Mouse (Mus musculus): Measurements from ENCODE around the gene 2210011C24Rik. TPM values are rescaled to one million over a fixed set of nuclear protein-coding genes. Genes with fewer than 3 reads are reported as not detected.
"Not testable (repeated sequence)": the region's sequence is repeated elsewhere in the genome, so short reads cannot be mapped to it uniquely, and the experiment has no call there.

Gene 2210011C24Rik
- polyA plus RNA-seq, 1 experiment from 2014 or later = 0.16 TPM

DNA sequence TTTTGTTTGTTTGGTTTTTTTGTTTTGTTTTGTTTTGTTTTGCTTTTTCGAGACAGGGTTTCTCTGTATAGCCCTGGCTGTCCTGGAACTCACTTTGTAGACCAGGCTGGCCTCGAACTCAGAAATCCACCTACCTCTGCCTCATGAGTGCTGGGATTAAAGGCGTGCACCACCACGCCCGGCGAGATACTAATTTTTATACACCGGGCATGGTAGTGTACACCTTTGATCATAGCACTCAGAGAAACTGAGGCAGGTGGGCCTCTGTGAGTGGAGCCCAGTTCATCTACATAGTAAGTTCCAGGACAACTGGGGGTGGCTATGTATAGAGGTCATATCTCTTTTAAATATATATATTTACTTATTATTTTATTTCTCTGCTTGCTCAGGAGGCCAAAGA is 6.5 kb downstream of the 2210011C24Rik start:
- peaks cover 19% of the 10 kb centered on the region for H3K36me3 ChIP-seq (ENCODE audit: control insufficient read depth, insufficient read depth, low read length)
- H3K4me2 ChIP-seq (ENCODE audit: low read length); H3K9ac ChIP-seq (ENCODE audit: low read length); H3K4me3 ChIP-seq (ENCODE audit: control insufficient read depth in 1 of 2, insufficient read depth in 1 of 2, low read depth in 1 of 2, low read length in 2 of 2); H3K9me3 ChIP-seq (ENCODE audit: control insufficient read depth, low read length); H3K27me3 ChIP-seq (ENCODE audit: control insufficient read depth, insufficient read depth, low read length); ATAC-seq (ENCODE audit: insufficient number of reproducible peaks, insufficient read depth, low FRiP score, low read depth): not testable (repeated sequence)
- peak overlapping the region in 1 of 2 experiments; percentile 61; a peak in 1 of 4 replicates for H3K27ac ChIP-seq (replicated peaks in 1 of 2; ENCODE audit: control insufficient read depth in 1 of 2, insufficient read depth in 1 of 2, low read depth in 2 of 2, low read length in 2 of 2)
- WGBS = 94% methylated on average over 7 of the region's 7 CpGs
- peaks cover 7 to 14% of the 10 kb centered on the region in 2 experiments for H3K4me1 ChIP-seq (ENCODE audit: control insufficient read depth in 2 of 2, insufficient read depth in 2 of 2, low read length in 2 of 2)

DNA sequence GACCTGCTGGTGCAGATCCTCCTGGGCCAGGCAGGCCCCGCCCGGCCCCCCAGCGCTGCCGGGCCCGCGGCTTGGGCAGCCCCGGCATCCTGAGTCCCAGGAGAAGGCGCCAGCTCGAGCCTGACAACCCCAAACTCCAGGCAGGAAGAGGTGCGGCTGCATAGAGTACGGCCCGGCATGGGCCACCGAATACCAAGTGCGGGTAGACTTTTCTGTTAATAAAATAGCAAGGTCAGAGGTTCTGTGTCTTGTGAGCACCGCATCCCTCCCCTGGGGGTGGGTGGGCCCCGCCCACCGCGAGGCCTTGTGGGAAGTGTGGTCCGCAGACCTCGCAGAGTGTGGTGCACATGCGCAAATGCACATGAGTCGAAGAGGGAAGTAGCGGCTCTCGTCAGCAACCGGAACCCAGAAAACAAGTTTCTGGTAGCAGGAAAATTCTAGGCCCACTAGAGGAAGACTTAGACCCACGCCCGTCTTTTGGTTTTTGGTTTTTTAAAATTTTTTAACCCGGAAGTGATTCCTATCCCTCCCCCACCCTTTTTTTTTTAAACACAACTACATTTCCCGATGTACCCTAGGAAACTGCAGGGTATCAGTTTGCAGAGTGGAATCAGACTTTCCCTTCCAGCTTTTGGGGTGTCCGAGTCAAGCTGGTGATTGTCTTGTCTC is 7.3 kb downstream of the 2210011C24Rik start:
- ATAC-seq (ENCODE audit: insufficient number of reproducible peaks, insufficient read depth, low FRiP score, low read depth) = peak; percentile 68
- Histone ChIP-seq H3K36me3 (ENCODE audit: control insufficient read depth, insufficient read depth, low read length) (peaks cover 28% of the 10 kb centered on the region), H3K9ac (ENCODE audit: low read length) (peak overlapping the region; percentile 80), H3K4me3 (ENCODE audit: control insufficient read depth in 1 of 2, insufficient read depth in 1 of 2, low read depth in 1 of 2, low read length in 2 of 2) (peak overlapping the region; percentile 65 to 79), H3K4me2 (ENCODE audit: low read length) (peak overlapping the region; percentile 88), H3K27ac (replicated peaks in 1 of 2; ENCODE audit: control insufficient read depth in 1 of 2, insufficient read depth in 1 of 2, low read depth in 2 of 2, low read length in 2 of 2) (peak overlapping the region; percentile 61 to 80), H3K4me1 (ENCODE audit: control insufficient read depth in 2 of 2, insufficient read depth in 2 of 2, low read length in 2 of 2) (peaks cover 7 to 13% of the 10 kb centered on the region in 2 experiments), H3K9me3 (ENCODE audit: control insufficient read depth, low read length) (no peaks in the 10 kb centered on the region), H3K27me3 (ENCODE audit: control insufficient read depth, insufficient read depth, low read length) (no peaks in the 10 kb centered on the region)
- 1% methylated on average over 30 of the region's 30 CpGs for WGBS

DNA sequence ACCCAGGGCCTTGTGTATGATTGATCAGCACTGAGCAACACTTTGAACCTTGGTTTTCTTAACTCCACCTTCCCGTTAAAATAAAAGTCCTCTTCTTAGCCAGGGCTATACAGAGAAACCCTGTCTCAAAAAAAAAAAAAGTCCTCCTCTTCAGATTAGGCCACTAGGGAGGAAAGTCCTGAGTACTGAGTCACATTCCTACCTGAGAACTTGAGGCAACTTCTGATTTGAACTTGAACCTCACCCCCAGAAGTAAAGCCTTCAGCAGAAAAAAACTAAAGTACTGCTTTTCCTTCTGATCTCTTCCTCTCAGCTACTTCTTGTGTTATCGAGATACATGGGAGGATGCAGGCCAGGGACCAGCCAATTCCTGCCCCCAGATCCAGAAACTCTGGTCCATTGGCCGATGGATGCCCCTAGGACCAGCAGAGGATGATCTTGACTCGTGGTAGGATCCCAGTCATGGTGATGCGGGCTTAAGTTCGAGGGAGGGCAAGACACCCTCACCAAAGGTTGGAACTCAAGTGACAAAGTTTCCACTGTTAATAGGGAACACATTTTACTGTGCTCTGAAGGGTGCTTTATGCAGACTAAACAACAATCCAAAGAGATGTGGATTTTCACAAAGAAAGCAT is 8.2 kb downstream of the 2210011C24Rik start:
- peak overlapping the region; percentile 88 for H3K4me2 ChIP-seq (ENCODE audit: low read length)
- H3K27ac ChIP-seq (replicated peaks in 1 of 2; ENCODE audit: control insufficient read depth in 1 of 2, insufficient read depth in 1 of 2, low read depth in 2 of 2, low read length in 2 of 2) = no peak overlapping the region
- 76% methylated on average over 6 of the region's 6 CpGs for WGBS
- H3K36me3 ChIP-seq (ENCODE audit: control insufficient read depth, insufficient read depth, low read length) = peaks cover 35% of the 10 kb centered on the region
- peaks cover 13 to 22% of the 10 kb centered on the region in 2 experiments for H3K4me1 ChIP-seq (ENCODE audit: control insufficient read depth in 2 of 2, insufficient read depth in 2 of 2, low read length in 2 of 2)
- H3K27me3 ChIP-seq (ENCODE audit: control insufficient read depth, insufficient read depth, low read length) = no peaks in the 10 kb centered on the region
- H3K9me3 ChIP-seq (ENCODE audit: control insufficient read depth, low read length) = no peaks in the 10 kb centered on the region
- peak overlapping the region in 1 of 2 experiments; percentile 65; a peak in 2 of 4 replicates for H3K4me3 ChIP-seq (ENCODE audit: control insufficient read depth in 1 of 2, insufficient read depth in 1 of 2, low read depth in 1 of 2, low read length in 2 of 2)
- ATAC-seq (ENCODE audit: insufficient number of reproducible peaks, insufficient read depth, low FRiP score, low read depth) = no peak
- peak overlapping the region; percentile 80 for H3K9ac ChIP-seq (ENCODE audit: low read length)

DNA sequence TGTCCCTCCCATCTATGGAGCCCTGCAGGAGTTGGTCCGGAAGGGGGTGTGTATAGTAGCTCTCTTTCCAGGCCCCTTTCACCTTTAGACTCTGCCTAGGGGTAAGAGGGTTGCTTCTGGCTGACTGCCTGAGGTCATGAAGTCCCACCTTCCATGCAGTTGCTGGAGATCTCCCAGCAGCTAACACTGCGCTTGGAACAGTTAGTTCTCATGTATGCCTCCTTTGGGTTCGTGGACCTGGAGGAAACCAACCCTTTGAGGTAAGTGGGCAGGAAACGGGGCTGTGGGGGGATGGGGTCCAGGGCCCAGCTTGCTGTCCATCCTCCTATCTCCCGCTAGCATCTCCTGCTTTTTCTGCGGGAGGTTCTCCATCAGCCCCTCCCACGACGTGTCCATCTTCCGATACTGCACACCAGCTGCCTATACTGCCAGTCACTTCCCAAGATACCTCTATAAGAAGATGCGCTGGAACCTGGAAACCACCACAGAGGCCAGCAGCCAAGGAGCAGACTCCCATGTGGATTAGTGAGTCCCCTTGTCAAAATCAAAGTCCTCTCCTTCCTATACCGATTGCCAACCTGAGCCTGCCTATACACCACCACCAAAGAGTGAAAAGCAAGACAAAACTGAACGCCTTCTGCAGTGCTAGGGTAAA is 8.9 kb downstream of the 2210011C24Rik start:
- Histone ChIP-seq H3K4me2 (ENCODE audit: low read length) (no peak overlapping the region), H3K27ac (replicated peaks in 1 of 2; ENCODE audit: control insufficient read depth in 1 of 2, insufficient read depth in 1 of 2, low read depth in 2 of 2, low read length in 2 of 2) (no peak overlapping the region), H3K4me1 (ENCODE audit: control insufficient read depth in 2 of 2, insufficient read depth in 2 of 2, low read length in 2 of 2) (peaks cover 14 to 23% of the 10 kb centered on the region in 2 experiments), H3K9ac (ENCODE audit: low read length) (no peak overlapping the region), H3K36me3 (ENCODE audit: control insufficient read depth, insufficient read depth, low read length) (peaks cover 35% of the 10 kb centered on the region), H3K9me3 (ENCODE audit: control insufficient read depth, low read length) (no peaks in the 10 kb centered on the region), H3K4me3 (ENCODE audit: control insufficient read depth in 1 of 2, insufficient read depth in 1 of 2, low read depth in 1 of 2, low read length in 2 of 2) (no peak overlapping the region), H3K27me3 (ENCODE audit: control insufficient read depth, insufficient read depth, low read length) (no peaks in the 10 kb centered on the region)
- WGBS = 69% methylated on average over 12 of the region's 12 CpGs
- no peak for ATAC-seq (ENCODE audit: insufficient number of reproducible peaks, insufficient read depth, low FRiP score, low read depth)

DNA sequence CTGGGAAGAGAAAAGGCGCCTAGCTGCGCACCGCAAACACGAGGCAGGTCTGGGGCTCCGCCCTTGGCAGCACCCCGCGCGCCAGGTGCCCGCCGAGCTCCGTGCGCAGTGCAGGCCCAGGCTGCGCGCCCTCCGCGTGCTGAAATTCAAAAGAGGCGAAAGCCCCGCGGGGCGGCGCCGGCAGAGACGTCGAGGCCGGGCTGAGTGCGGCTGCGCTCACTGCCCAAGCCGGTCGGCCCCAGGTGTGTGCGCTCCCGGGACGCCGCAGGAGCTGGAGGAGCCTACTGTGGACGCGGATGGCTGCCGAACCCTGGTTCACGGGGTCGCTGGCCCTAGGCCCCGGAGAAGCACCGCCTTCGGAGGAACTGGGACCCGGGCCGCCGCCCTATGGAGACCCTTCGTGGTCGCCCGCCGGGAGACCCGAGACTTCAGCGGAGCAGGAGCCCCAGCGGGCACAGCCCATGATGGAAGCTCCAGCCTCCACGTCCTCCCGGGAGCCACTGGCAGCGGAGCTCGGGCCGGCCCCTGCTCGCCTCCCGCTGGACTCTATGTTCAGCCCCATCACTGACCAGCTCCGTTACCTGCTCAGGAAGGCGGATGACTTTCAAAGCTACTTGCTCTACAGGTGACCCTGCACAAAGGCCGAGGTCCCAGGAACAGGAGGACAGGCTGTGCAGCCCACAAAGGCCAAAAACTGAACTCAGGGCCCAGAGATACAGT is 10.5 kb downstream of the 2210011C24Rik start, which contains the start of gene 1700067K01Rik:
Gene 1700067K01Rik (plus strand): TSS at position 222 of the 720 bp plus-strand sequence.
- H3K36me3 ChIP-seq (ENCODE audit: control insufficient read depth, insufficient read depth, low read length) = peaks cover 35% of the 10 kb centered on the region
- H3K27me3 ChIP-seq (ENCODE audit: control insufficient read depth, insufficient read depth, low read length) = no peaks in the 10 kb centered on the region
- 44% methylated on average over 61 of the region's 61 CpGs for WGBS
- H3K4me3 ChIP-seq (ENCODE audit: control insufficient read depth in 1 of 2, insufficient read depth in 1 of 2, low read depth in 1 of 2, low read length in 2 of 2) = no peak within 1 kb of the TSS
- H3K9ac ChIP-seq (ENCODE audit: low read length) = peak within 1 kb of the TSS; percentile 32; the same call in 1 of the 2 replicates
- no peaks in the 10 kb centered on the region for H3K9me3 ChIP-seq (ENCODE audit: control insufficient read depth, low read length)
- H3K4me1 ChIP-seq (ENCODE audit: control insufficient read depth in 2 of 2, insufficient read depth in 2 of 2, low read length in 2 of 2) = peaks cover 15 to 24% of the 10 kb centered on the region in 2 experiments
- no peak within 1 kb of the TSS; the same call in 1 of the 2 replicates for H3K4me2 ChIP-seq (ENCODE audit: low read length)
- no peak for ATAC-seq (ENCODE audit: insufficient number of reproducible peaks, insufficient read depth, low FRiP score, low read depth)
- H3K27ac ChIP-seq (replicated peaks in 1 of 2; ENCODE audit: control insufficient read depth in 1 of 2, insufficient read depth in 1 of 2, low read depth in 2 of 2, low read length in 2 of 2) = no peak within 1 kb of the TSS

DNA sequence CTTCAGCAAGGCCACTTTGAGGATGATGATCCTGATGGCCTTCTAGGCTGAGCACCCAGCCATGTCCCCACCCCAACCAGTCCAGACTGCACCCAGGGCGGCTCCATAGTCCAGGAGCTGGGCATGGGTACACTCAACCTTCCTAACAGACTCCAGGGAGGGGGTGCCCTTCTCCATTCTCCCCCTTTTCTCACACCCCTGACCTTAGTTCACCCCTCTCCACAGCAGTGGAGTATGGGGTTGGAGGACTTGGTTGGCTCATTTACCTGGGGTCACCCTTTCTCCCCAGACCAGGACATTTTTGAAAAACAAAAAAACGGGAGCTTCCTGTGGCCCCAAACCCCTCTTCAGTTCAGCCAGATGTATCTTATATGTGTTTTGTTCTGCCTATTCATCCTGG is 12.1 kb downstream of the 2210011C24Rik start:
- WGBS = 100% methylated on average over 2 of the region's 2 CpGs
- H3K27ac ChIP-seq (replicated peaks in 1 of 2; ENCODE audit: control insufficient read depth in 1 of 2, insufficient read depth in 1 of 2, low read depth in 2 of 2, low read length in 2 of 2) = no peak overlapping the region
- H3K27me3 ChIP-seq (ENCODE audit: control insufficient read depth, insufficient read depth, low read length) = no peaks in the 10 kb centered on the region
- no peak for ATAC-seq (ENCODE audit: insufficient number of reproducible peaks, insufficient read depth, low FRiP score, low read depth)
- H3K4me2 ChIP-seq (ENCODE audit: low read length) = no peak overlapping the region; the same call in 1 of the 2 replicates
- H3K4me1 ChIP-seq (ENCODE audit: control insufficient read depth in 2 of 2, insufficient read depth in 2 of 2, low read length in 2 of 2) = peaks cover 18 to 27% of the 10 kb centered on the region in 2 experiments
- no peaks in the 10 kb centered on the region for H3K9me3 ChIP-seq (ENCODE audit: control insufficient read depth, low read length)
- H3K4me3 ChIP-seq (ENCODE audit: control insufficient read depth in 1 of 2, insufficient read depth in 1 of 2, low read depth in 1 of 2, low read length in 2 of 2) = no peak overlapping the region
- H3K9ac ChIP-seq (ENCODE audit: low read length) = no peak overlapping the region
- H3K36me3 ChIP-seq (ENCODE audit: control insufficient read depth, insufficient read depth, low read length) = peaks cover 44% of the 10 kb centered on the region

DNA sequence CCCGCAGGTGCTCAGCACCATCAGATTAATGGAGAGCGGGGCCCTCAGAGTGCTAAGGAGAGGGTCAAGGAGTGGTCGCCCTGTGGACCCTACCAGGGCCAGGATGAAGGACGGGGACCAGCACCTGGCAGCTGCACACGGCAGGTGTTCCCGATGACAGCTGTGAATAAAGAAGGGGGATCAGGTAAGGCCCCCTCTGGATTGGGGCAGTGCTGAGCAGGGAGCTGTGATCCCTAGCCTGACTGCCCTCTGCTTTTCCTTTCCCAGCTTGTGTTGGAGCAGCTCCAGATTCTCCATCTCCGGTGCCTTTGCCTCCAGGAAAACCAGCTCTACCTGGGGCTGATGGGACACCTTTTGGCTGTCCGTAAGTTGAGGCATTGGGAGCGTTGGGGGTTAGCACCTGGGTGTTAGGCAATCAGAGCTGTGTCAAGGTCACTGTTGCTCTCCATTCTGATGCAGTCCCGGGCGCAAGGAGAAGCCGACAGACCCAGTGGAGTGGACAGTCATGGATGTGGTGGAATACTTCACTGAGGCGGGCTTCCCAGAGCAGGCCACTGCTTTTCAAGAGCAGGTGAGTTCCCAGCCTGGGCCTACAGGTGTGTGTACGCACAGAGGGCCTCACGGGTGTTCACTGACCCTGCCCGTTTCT is 12.8 kb downstream of the 2210011C24Rik start:
- peak overlapping the region; percentile 94 for H3K4me2 ChIP-seq (ENCODE audit: low read length)
- H3K27me3 ChIP-seq (ENCODE audit: control insufficient read depth, insufficient read depth, low read length) = no peaks in the 10 kb centered on the region
- 66% methylated on average over 16 of the region's 16 CpGs for WGBS
- peak overlapping the region; percentile 91 for H3K9ac ChIP-seq (ENCODE audit: low read length)
- H3K4me3 ChIP-seq (ENCODE audit: control insufficient read depth in 1 of 2, insufficient read depth in 1 of 2, low read depth in 1 of 2, low read length in 2 of 2) = peak overlapping the region; percentile 52 to 82
- no peak overlapping the region for H3K27ac ChIP-seq (replicated peaks in 1 of 2; ENCODE audit: control insufficient read depth in 1 of 2, insufficient read depth in 1 of 2, low read depth in 2 of 2, low read length in 2 of 2)
- H3K36me3 ChIP-seq (ENCODE audit: control insufficient read depth, insufficient read depth, low read length) = peaks cover 50% of the 10 kb centered on the region
- H3K4me1 ChIP-seq (ENCODE audit: control insufficient read depth in 2 of 2, insufficient read depth in 2 of 2, low read length in 2 of 2) = peaks cover 18 to 25% of the 10 kb centered on the region in 2 experiments
- no peaks in the 10 kb centered on the region for H3K9me3 ChIP-seq (ENCODE audit: control insufficient read depth, low read length)
- no peak for ATAC-seq (ENCODE audit: insufficient number of reproducible peaks, insufficient read depth, low FRiP score, low read depth)
